Mouse (Mus musculus) mature B cell (primary cell): ENCODE results near the gene Mpzl2.
"Not testable (repeated sequence)": the region's sequence is repeated elsewhere in the genome, so short reads cannot be mapped to it uniquely, and the experiment has no call there.

Experiments used
- in situ Hi-C: fragments of 300-500 bp; cut with MboI; formaldehyde crosslinking; loops from 2 replicates; pipeline ENCODE4 v1.14.3; 2019

Gene Mpzl2

GRCm38 (mm10) chr9:45032261-45032660 is 7.3 kb upstream of the Mpzl2 start:
- in situ Hi-C loops = no loop called here

- in situ Hi-C loops = no loop called here
Observed at GRCm38 (mm10) chr9:45034526-45034925, 5.1 kb upstream of the Mpzl2 start.

GRCm38 (mm10) chr9:45037803-45038202 is 1.8 kb upstream of the Mpzl2 start:
- in situ Hi-C loops = not testable (repeated sequence)

GRCm38 (mm10) chr9:45040066-45040845 is 657 bp downstream of the Mpzl2 start:
- in situ Hi-C loops = no loop called here

- in situ Hi-C loops = no loop called here
Observed at GRCm38 (mm10) chr9:45041131-45041838, 1.7 kb downstream of the Mpzl2 start.

GRCm38 (mm10) chr9:45042056-45042720 is 2.6 kb downstream of the Mpzl2 start:
- in situ Hi-C loops = no loop called here

GRCm38 (mm10) chr9:45042947-45043346 is 3.3 kb downstream of the Mpzl2 start:
- in situ Hi-C loops = no loop called here

GRCm38 (mm10) chr9:45046973-45047372 is 7.4 kb downstream of the Mpzl2 start:
- in situ Hi-C loops = no loop called here

- in situ Hi-C loops = no loop called here
Observed at GRCm38 (mm10) chr9:45048511-45048910, 8.9 kb downstream of the Mpzl2 start.

GRCm38 (mm10) chr9:45049731-45050130 is 10.1 kb downstream of the Mpzl2 start:
- in situ Hi-C loops = no loop called here

GRCm38 (mm10) chr9:45050301-45050700 is 10.7 kb downstream of the Mpzl2 start:
- in situ Hi-C loops = no loop called here

GRCm38 (mm10) chr9:45055082-45055713 is 15.6 kb downstream of the Mpzl2 start, which contains the start of gene Mpzl3:
Gene Mpzl3 (plus strand): TSS chr9:45055186.
- in situ Hi-C loops = no loop called here

GRCm38 (mm10) chr9:45058304-45058940 is 18.8 kb downstream of the Mpzl2 start:
- in situ Hi-C loops = no loop called here

GRCm38 (mm10) chr9:45060151-45060550 is 20.6 kb downstream of the Mpzl2 start:
- in situ Hi-C loops = no loop called here

GRCm38 (mm10) chr9:45062677-45063076 is 23.1 kb downstream of the Mpzl2 start:
- in situ Hi-C loops = no loop called here

- in situ Hi-C loops = no loop called here
Observed at GRCm38 (mm10) chr9:45064421-45064820, 24.8 kb downstream of the Mpzl2 start.

- in situ Hi-C loops = no loop called here
Observed at GRCm38 (mm10) chr9:45066735-45067134, 27.1 kb downstream of the Mpzl2 start.

GRCm38 (mm10) chr9:45071800-45072199 is 32.2 kb downstream of the Mpzl2 start:
- in situ Hi-C loops = no loop called here

- in situ Hi-C loops = no loop called here
Observed at GRCm38 (mm10) chr9:45077859-45078258, 38.3 kb downstream of the Mpzl2 start.

- in situ Hi-C loops = no loop called here
Observed at GRCm38 (mm10) chr9:45079011-45079410, 39.4 kb downstream of the Mpzl2 start, which contains the start of gene Jaml. Gene Jaml (plus strand): TSS chr9:45079183.

- in situ Hi-C loops = no loop called here
Observed at GRCm38 (mm10) chr9:45083132-45083531, 43.5 kb downstream of the Mpzl2 start.

- in situ Hi-C loops = no loop called here
Observed at GRCm38 (mm10) chr9:45084556-45084955, 45.0 kb downstream of the Mpzl2 start.
